Mouse (Mus musculus): ENCODE results near the gene Cers6. TPM values are rescaled to one million over a fixed set of nuclear protein-coding genes. Genes with fewer than 3 reads are reported as not detected.

The Cers6 gene
- total and polyA plus RNA-seq, 3 experiments = 2.1 to 9.6 (median 8.7) TPM

DNA sequence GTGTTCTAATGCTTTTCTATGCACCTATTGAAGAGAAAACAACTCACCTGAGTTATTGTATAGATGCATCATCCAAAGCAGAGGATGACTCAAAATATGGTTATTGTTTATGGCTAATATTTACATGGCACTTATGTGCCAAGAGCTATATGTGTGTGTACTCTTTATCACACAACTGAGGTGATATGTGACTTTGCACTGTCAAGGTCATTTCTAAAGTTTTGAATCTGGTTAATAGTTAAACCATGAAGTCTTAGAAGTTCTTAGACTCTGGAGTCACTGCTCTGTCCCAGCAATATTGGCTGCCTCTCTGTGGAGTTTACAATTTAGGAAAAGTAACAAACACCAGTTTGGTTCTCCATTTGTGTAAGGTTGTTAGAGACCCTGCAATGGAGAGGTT, 297.7 kb downstream of the Cers6 start:
- Histone ChIP-seq H3K4me3 (no peak overlapping the region), H3K36me3 (ENCODE audit: control insufficient read depth, insufficient read depth, low read length) (no peaks in the 10 kb centered on the region), H3K4me1 (ENCODE audit: control insufficient read depth, insufficient read depth, low read length) (no peaks in the 10 kb centered on the region), H3K9ac (ENCODE audit: low read depth, low read length) (no peak overlapping the region), H3K27me3 (ENCODE audit: control insufficient read depth, insufficient read depth, low read length) (no peaks in the 10 kb centered on the region), H3K27ac (no peak overlapping the region), H3K79me2 (replicated peaks; ENCODE audit: control insufficient read depth, insufficient read depth, low read length) (no peaks in the 10 kb centered on the region)
- intact Hi-C loops (cut with DNase I) = no loop called here
- no peak for DNase-seq
- TF ChIP-seq CTCF (IDR thresholded peaks at IDR 0.05) = no peak
- TF ChIP-seq EP300 (IDR thresholded peaks at IDR 0.05; ENCODE audit: insufficient read depth, low read depth, low read length) = no peak
- no peak for TF ChIP-seq POLR2A (IDR thresholded peaks at IDR 0.05; ENCODE audit: insufficient read depth, low read depth, low read length)

Other genes with a start within 250 kb of the Cers6 start
- not detected for gene 4932414N04Rik, start 205.0 kb upstream of the Cers6 start, total RNA-seq (2021)
- gene 4932414N04Rik, start 205.0 kb upstream of the Cers6 start, polyA plus RNA-seq (2012; rRNA removed) = 0.02 TPM in 1 of 2 replicates, not detected in the other